Mouse (Mus musculus) ovary, postnatal 36 days (tissue): ENCODE data around the gene Grm8.

Experiments used
- DNase-seq: peaks from one replicate; pipeline ENCODE4 v3.0.0; 2022; ENCODE audit warnings: low spot score, mixed read lengths

Gene Grm8

GRCm38 (mm10) chr6:28042339-28042738 is 92.6 kb downstream of the Grm8 start:
- no peak for DNase-seq

GRCm38 (mm10) chr6:28040815-28041214 is 94.2 kb downstream of the Grm8 start:
- no peak for DNase-seq

- DNase-seq, result no peak
Measured at GRCm38 (mm10) chr6:28032006-28032405, 103.0 kb downstream of the Grm8 start.

- no peak for DNase-seq
Measured at GRCm38 (mm10) chr6:28017653-28018052, 117.3 kb downstream of the Grm8 start.

- DNase-seq, result no peak
Measured at GRCm38 (mm10) chr6:28007001-28007400, 128.0 kb downstream of the Grm8 start.

- no peak for DNase-seq
Measured at GRCm38 (mm10) chr6:27997250-27997649, 137.7 kb downstream of the Grm8 start.

GRCm38 (mm10) chr6:27991241-27991640 is 143.7 kb downstream of the Grm8 start:
- no peak for DNase-seq

GRCm38 (mm10) chr6:27982598-27982997 is 152.4 kb downstream of the Grm8 start:
- DNase-seq, result no peak

GRCm38 (mm10) chr6:27982021-27982420 is 153.0 kb downstream of the Grm8 start:
- DNase-seq, result no peak

GRCm38 (mm10) chr6:27977361-27977760 is 157.6 kb downstream of the Grm8 start:
- DNase-seq, result no peak

- no peak for DNase-seq
Measured at GRCm38 (mm10) chr6:27968859-27969258, 166.1 kb downstream of the Grm8 start.

- DNase-seq, result no peak
Measured at GRCm38 (mm10) chr6:27967037-27967436, 167.9 kb downstream of the Grm8 start.

GRCm38 (mm10) chr6:27965237-27965636 is 169.7 kb downstream of the Grm8 start:
- DNase-seq, result no peak

GRCm38 (mm10) chr6:27963887-27964286 is 171.1 kb downstream of the Grm8 start:
- DNase-seq, result no peak

- DNase-seq, result no peak
Measured at GRCm38 (mm10) chr6:27956278-27956857, 178.6 kb downstream of the Grm8 start.

- DNase-seq, result no peak
Measured at GRCm38 (mm10) chr6:27951433-27951832, 183.5 kb downstream of the Grm8 start.

GRCm38 (mm10) chr6:27928058-27928457 is 206.9 kb downstream of the Grm8 start:
- DNase-seq, result no peak

- no peak for DNase-seq
Measured at GRCm38 (mm10) chr6:27913281-27913680, 221.7 kb downstream of the Grm8 start.

- no peak for DNase-seq
Measured at GRCm38 (mm10) chr6:27904358-27904757, 230.6 kb downstream of the Grm8 start.

GRCm38 (mm10) chr6:27902224-27902623 is 232.8 kb downstream of the Grm8 start:
- DNase-seq, result no peak

- no peak for DNase-seq
Measured at GRCm38 (mm10) chr6:27901396-27901795, 233.6 kb downstream of the Grm8 start.

GRCm38 (mm10) chr6:27895153-27895552 is 239.8 kb downstream of the Grm8 start:
- DNase-seq, result no peak

GRCm38 (mm10) chr6:27892886-27893285 is 242.1 kb downstream of the Grm8 start:
- no peak for DNase-seq

- no peak for DNase-seq
Measured at GRCm38 (mm10) chr6:27888391-27888790, 246.6 kb downstream of the Grm8 start.

GRCm38 (mm10) chr6:27887922-27888321 is 247.1 kb downstream of the Grm8 start:
- DNase-seq, result no peak
